Mouse (Mus musculus) MN1 (cell line): ENCODE measurements around the gene Polq.

Experiments used
- DNase-seq: peaks from one replicate; pipeline ENCODE4 v3.0.0-alpha.2; 2016; ENCODE audit warnings: low spot score

The Polq gene

DNA sequence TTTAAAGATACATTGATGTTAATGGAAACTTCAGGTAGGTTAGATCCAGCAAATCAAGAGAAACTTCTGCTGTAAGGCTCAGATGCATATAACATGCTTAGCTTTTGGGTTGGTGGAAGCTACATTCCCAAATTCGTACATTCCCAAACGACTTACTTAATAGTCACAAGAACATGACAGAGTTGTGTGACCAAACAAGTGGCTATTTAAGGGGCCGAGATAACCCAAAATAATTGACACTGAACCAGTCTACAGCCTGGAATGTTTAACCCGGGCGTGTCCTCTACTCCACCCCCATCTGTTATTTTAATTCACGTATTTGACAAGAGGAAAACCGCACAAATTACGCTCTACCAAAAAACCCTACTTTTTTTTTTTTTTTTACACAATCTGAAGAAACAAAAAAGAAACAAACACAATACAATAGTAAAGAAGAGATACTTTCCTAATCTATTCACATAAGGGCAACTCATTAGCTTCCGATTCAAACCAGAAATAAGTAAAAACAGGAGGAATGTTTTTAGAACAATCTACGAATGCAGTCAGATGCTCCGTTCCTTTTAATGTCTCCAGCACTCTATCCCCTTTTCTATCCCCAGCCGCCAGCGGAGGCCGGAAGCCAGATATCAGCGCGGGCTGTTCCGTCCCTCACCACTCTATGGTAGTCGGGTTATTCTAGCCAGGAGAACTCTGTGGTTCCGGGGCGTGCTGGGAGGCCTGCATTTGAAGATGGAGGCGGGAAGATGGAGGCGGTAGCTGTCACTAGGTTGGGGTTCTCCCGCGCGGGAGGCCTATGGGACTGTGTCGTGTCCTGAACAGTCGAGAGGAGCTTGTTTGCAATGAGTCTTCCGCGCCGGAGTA is at the start of gene Polq:
TSS of gene Polq (plus strand) at position 726 of the 861 bp plus-strand sequence.
- DNase-seq, result peak; percentile 91

DNA sequence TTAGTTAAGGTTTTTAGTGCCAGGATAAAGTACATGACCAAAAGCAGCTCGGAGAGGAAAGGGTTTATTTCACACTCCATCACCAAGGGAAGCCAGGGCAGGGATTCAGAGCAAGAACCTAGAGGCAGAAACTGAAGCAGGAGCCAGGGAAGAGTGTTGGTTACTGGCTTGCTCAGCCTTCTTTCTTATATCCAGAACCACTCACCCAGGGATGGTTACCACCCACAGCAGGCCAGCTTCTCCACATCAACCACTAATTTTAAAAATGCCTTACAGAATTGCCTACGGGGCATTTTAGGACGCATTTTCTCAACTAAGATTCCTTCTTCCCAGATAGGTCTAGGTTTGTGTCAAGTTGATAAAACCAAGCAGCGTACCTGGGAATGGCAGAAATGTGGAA is 48.2 kb upstream of the Polq start:
- DNase-seq, result no peak

DNA sequence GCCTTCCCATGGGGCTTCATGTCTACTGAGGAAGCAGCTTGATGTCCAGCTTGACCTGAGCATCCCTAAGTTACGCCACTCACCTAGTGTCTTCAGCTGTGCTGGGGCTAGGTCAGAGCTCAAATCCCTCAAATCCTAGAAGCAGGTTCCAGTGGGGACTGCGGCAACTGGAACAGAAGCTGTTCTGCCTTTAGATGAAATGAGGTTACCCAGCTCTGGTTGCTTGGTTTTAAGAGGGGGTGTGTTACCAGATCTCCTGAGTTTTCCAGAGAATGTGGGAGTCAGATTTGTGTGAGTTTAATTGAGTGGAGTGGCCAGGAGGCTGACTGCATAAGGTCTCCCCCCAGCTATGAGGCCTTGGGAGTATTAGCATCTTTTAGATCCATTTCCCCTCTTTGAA is 32.5 kb upstream of the Polq start:
- no peak for DNase-seq

DNA sequence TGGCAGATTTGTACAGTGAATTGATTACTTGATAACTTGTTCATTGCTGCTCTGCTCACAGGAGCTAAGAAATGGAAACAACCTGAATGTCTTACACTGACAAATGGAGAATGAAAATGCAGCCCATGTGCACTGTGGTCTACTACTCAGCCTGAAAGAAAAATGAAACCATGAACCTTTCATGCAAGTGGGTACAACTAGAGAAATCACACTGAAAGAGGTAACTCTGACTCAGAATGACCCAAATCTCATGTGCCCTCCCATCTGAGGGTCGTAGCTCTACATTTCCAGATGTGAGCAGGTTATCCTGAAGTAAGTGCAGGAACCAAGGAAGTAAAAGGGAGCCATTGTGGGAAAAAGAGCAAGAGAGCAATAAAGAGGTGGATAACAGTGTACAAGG is 27.8 kb upstream of the Polq start:
- no peak for DNase-seq

DNA sequence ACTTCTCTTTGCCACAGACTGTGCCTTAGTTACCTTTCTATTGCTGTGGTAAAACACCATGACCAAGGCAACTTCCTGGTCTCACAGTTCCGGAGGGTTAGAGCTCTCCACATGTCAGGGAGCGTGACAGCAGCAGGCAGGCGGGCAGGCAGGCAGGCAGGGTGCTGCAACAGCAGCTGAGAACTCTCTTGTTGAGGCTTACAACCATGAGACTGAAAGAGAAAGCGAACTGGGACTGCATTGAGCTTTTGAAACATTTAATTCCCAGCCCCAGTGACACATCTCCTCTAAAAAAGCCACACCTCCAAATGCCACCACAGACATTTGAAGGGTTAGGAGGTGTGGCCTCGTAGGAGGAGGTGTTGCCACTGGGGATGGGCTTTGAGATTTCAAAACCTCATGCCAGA is 25.9 kb upstream of the Polq start:
- DNase-seq, result no peak

DNA sequence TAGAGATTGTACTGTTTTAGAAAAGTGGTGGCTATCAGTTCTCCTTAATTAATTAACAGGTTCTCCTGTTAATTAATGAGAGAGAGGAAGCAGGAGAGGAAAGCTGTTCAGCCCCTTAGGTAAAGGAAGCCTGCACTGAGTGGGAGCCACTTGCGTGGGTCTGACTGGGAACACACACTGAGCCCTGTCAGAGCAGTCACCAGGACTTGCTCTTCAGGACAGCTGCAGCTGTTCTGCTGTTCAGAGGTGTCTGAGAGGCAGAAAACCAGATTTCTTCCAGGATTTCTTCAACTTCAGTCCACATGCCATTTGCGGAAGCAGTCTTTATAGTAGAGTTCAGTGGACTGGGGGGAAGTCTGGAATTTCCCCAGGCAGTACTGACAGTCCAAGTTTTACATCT is 24.2 kb upstream of the Polq start:
- DNase-seq, result no peak

DNA sequence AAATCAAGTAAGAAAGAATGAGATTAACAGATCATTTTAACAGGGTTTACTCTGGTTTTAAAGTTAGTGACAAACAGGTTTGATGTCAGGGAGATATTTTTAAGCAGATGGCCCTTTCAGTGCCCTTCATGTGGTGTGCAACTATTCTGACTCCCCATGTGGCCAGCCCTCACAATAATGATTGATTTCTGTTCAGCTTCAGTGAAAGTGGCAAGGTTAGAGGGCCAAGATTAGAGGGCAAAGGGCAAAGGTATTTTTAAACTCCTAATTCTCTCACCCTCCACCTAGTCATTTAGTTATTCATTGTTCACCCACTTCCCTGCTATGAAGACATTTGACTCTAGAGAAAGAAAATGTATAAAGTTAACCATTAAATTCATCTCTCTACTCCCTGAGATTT is 23.5 kb upstream of the Polq start:
- no peak for DNase-seq

DNA sequence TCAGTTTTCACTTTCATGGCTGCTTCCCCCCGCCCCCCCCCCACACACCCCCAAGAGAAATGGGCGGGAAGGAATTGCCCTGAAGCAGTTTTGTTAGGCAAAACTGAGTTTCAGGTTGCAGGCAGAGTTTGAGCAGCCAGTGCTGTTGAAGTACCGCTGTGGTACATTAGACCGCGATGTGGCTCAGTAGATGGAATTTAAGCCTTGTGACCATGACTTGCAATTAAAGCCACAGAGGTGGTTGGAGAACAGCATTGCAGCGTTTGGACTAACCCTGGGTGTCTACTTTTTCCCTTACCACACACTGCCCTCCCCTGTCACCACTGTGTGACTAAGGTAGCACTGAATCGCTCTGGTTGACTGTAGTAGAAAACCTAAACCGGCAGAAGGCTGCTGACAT is 22.1 kb upstream of the Polq start:
- no peak for DNase-seq

DNA sequence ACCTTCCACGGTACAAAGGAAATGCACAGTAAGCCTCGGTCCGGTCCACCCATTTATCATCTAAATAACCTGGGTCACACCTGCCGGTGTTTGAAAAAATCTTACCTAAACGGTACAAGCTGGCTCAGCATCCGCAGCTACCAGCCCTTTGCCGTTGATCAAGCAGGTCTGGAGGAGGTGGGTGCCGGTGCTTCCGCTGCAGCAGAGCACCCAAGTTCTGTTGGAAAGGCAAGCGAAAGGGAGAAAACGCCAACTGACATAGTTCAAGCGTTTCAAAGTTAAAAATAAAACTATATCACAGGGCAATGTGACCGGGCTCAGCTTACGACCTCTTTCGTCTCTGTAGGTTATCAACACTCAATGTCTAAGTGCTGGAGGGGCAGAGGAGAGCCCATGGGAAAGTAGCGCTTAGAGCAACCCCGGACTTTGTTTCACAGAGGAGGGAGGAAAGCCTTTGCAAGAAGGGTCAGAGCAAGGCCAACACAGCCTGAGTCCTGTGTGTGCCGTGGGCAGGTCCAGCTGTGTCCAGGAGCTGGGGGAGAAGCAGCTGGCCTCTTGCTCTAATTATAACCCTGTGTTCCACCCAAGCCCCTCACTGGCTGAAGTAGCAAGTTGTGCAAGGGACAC is 21.5 kb upstream of the Polq start, which contains the start of gene Fbxo40:
TSS of gene Fbxo40 (minus strand) at position 469 of the 627 bp plus-strand sequence.
- DNase-seq, result no peak

DNA sequence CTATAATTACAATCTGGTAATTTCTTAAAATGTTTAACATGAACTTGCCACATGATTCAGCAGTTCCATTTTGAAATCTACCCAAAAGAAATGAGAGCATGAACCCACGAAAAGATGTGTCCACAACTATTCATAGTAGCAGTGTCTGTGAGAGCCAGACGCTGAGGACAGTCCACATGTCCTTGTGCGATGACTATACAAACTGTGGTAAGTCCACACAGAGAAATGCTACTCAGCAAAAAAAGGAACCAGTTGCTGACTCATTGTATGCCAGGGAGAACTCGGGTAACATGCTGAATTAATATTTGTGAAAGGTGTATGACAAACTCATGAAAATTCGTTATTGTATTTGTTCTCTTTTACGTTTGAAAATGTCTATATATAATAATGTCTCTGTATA is 13.9 kb upstream of the Polq start:
- no peak for DNase-seq

DNA sequence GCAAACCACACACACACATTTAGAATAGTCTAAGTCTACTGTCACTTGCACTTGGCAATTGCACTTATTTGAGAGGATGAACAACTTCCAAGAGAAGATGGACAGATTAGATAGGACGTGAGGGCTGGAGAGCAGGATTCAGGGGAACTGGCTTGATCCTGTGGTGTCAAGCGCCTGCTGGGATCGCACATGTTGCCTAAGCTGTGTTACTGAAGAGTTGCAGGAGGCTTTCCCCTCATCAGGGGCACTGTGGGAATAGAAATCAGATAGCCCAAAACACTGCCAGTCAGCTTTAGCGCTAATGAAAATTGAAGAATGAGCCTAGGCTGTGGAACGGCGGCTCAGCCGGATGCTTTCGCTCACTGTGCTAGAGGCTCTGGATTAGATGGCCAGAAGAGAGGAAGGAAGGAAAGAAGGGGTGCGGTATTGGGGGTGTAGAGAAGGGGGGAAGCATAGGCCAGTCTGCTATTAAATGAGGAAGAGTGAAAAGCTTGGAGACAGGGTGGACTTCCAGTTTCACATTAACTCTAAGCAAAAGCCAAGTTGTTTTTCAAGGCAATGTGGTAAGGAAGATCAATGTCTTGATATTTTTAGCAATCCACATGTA is 12.1 kb upstream of the Polq start:
- no peak for DNase-seq

DNA sequence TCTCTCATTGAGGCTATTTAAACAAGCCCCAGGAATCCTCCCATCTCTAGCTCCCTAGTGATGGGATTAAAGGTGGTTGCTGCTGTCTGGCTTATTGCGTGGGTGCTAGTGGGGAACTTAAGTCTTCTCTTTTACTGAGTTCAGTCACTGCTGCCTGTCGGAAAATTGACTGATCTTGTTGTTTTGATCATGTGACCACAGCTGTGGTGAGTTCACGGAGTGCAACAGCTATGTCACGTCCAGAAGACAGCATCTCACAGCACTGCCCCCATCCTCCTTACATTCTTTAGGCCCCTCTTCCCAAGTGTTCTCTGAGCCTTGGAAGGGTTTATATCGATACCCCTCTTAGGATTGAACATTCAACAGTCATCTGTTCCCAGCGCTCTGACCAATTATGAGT is 2.3 kb upstream of the Polq start:
- no peak for DNase-seq

DNA sequence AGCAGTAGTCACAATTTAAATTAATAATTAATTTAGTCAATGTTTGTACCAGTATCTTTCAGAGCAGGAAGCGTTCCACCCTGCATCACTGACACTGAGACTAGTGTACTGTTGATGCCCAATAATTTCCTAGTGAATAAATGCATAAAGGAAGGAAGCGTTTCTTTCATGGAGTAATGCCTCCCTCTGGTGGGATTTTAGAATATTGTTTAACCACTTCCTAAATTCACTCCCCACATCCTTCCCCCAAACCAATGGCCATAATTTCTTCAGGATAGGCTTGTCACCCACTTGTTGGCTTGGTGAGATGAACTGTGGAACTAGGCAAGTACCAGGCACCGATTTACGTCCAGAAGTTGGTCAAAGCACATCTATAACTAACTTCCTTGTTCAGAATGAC is 1.2 kb upstream of the Polq start:
- peak; percentile 71 for DNase-seq

DNA sequence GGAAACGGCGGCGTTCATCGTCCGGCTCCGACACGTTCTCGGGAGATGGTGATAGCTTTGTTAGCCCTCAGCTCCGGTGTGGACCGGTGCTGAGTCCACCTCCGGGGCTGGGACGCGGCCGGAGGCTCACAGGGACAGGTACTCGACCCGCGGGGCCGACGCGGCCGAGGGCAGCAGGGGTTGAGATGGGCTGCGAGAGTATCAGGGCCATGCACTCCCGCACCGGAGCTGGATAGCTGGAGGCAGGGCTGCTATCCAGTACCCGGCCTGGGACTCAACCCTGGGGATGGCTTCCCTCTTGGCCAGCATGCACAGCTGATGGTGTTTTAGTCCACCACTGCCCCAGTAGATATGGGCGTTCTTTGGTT is 320 bp downstream of the Polq start:
- DNase-seq, result no peak

DNA sequence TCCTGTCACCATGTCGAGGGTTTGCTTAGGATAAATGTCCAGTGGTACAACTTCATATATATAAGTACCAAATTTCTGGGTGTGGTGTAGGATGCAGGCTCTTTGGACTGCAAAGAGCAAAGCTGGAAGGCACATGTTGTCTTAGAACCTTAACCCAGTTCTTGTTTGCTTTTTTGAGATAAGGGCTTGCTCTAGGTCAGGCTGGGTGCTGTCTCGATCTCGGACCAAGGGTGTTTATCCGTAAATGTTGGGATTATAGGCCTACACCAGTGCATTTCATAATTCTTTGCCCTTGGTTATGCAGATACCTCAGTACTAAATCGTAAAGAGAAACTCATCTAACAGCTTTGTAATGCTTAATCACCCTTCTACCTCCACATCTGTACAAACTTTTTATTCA is 750 bp downstream of the Polq start:
- no peak for DNase-seq

DNA sequence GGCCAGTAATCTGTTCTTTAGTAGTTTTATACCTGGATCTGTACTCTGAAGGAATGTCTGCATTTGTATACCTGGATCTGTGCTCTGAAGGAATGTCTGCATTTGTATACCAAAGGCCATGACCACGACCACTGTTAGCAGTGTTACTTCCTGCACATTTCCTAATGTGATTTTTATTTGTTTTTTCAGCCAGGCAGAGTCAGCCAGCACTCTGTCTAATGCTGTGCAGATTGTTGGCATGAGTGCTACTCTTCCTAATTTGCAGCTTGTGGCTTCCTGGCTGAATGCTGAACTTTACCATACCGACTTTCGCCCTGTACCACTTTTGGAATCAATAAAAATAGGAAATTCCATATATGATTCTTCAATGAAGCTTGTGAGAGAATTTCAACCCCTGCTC is 16.0 kb downstream of the Polq start:
- no peak for DNase-seq

DNA sequence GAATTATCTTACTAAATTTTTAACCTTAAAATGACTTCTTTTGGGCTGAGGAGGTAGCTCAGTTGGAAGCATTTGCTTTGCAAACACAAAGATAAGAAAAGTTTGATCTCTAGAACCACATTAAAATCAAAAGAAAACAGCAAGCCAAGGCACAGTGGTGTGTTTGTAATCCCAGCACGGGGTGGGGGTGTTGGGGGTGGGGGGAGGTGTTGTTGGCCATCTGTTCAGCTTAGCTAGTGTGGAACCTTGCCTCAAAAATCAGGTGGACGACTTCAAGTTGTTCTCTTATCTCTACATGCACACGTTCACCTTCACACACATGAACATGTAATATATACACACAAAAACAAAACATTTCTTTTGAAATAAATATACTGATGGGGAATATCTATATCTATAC is 20.4 kb downstream of the Polq start:
- no peak for DNase-seq

DNA sequence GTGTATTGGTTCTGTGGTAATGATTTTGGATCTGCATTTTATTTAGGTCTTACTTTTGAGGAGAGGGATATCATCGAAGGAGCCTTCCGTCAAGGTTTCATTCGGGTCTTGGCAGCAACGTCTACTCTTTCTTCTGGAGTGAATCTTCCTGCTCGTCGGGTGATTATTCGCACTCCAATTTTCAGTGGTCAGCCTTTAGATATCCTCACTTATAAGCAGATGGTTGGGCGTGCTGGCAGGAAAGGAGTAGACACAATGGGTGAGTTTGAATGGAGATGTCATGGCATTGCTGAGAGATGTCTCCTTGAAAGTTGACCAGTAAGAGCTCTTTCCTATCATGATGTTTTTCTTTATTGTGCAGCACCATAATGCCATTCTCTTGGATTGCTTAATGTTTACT is 23.2 kb downstream of the Polq start:
- DNase-seq, result no peak

DNA sequence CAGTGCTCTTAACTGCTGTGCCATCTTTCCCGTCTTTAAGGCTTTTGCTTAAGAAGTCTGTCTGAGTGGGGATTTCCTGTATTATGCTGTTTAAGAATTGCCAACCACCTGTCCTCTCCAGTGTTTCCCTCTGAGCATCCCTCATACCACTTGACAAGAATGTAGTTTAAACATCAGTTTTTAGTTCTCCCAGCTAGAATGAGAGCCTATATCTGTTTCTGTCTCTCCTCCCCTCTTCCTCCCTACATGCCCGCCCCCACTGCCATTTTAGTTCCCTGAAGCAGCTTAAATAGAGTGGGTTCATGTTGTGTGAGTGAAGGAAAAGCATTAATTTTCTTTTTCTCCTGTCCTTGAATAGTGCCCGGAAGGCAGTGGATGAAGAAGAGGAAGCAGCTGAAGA is 48.0 kb downstream of the Polq start:
- no peak for DNase-seq

DNA sequence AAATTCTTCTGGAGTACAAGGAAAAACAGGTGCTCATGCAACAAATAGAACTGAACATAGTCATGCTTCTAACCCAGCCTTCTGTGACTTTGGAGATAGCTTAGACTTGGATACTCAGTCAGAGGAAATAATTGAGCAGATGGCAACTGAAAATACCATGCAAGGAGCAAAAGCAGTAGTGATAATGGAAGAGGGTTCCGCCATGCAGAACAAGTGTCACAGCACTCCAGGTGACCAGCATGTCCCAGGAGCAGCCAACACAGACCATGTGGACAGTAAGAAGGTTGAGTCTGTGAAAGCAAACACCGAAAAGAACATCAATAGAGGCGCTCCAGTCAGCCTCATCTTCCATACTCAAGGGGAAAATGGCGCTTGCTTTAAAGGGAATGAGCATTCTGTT is 49.7 kb downstream of the Polq start:
- DNase-seq, result no peak

DNA sequence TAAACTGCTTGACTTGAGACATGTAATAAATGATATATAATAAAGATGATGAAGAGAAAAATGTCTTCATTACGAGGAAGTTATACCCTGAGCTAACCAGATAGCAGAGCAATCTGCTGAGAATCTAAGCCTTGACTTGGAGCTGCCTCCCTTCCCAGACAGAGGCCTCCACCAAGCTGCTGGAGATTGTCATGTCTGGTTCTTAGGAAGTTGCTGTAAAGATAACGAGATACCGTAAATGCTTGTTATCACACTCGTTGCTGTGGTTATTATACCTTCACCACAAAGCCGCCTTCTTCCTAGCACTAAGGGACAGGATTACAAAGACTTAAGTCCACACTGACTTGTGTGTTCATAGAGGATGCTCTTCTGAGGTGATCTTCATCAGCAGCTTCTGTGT is 60.8 kb downstream of the Polq start:
- no peak for DNase-seq

DNA sequence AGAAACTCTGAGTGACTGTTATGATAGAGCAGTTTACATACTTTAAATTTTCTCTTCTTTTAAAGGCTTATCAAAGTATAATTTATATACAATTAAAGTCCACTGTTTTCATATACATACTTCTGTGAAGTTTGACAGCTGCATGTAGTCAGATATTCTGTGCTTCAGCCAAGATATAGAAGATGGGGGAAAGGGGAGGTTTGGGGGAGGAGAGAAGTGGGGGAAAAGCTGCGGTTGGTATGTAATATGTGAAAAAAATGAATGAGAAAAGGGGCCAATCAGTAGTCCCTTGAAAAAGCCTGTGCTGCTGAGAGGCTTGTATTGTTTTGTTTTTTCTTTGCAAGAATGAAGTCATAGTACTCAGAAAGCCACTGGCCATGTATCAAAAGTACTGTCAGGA is 78.1 kb downstream of the Polq start:
- no peak for DNase-seq

DNA sequence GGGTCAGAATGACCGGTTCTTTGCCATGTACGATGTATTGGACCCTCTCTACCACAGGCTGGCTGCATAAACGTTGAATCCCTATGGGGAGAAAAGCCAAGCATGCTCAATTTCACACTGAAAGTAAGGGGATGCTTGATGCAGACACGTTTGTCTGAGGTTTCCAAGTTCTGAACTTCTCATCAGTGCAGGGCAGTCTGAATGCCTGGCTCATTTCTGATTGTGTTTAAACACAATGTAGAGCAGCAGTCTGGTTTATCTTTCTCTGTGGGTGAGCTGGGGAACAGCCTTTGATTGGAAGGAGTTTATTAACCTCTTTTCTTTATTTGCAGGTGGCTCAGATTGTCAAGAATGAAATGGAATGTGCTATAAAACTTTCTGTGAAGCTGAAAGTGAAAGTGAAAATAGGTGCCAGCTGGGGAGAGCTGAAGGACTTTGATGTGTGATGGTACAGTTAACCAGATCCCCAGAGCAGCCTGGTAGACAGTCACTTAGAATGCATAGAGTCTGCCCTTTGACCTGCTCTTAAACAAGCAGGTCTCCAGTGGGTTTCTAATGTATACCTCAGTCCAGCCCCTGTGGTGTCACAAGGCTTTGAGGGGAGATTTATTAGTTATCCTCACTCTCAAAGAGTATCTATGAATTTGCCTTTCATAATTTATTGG is 82.7 kb downstream of the Polq start:
- DNase-seq, result no peak
